Mouse (Mus musculus): ENCODE results near the gene Olfr622. TPM values are rescaled to one million over a fixed set of nuclear protein-coding genes. Genes with fewer than 3 reads are reported as not detected.

Olfr622 gene
- not detected in 2 replicates for polyA plus RNA-seq (2014; fragmentation: Nextera tagmentation; extraction: Ambion mirVana)

GRCm38 (mm10) chr7:103642602-103643001 lies at the start of gene Olfr622:
TSS of gene Olfr622 (minus strand) at chr7:103642702.
- H3K4me1 ChIP-seq (ENCODE audit: control insufficient read depth, insufficient read depth, low read length): no peaks in the 10 kb centered on the region
- no peaks in the 10 kb centered on the region for H3K9me3 ChIP-seq (ENCODE audit: control insufficient read depth, low read length)
- WGBS: 70% methylated on average over 1 of the region's 1 CpGs
- H3K9ac ChIP-seq (ENCODE audit: low read length): no peak within 1 kb of the TSS
- no peaks in the 10 kb centered on the region for H3K36me3 ChIP-seq (ENCODE audit: control insufficient read depth, insufficient read depth, low read length)
- H3K4me2 ChIP-seq (ENCODE audit: low read depth, severe bottlenecking): no peak within 1 kb of the TSS
- ATAC-seq (ENCODE audit: insufficient number of reproducible peaks, low FRiP score, low TSS enrichment, low read depth) (no peak), DNase-seq (ENCODE audit: low spot score) (no peak)
- no peak within 1 kb of the TSS for H3K27ac ChIP-seq (replicated peaks; ENCODE audit: low read depth, low read length)
- no peak within 1 kb of the TSS for H3K4me3 ChIP-seq (ENCODE audit: low read depth, low read length)
- H3K27me3 ChIP-seq (ENCODE audit: control insufficient read depth, insufficient read depth, low read length): no peaks in the 10 kb centered on the region

- no peaks in the 10 kb centered on the region for H3K27me3 ChIP-seq (ENCODE audit: control insufficient read depth, insufficient read depth, low read length)
- DNase-seq (ENCODE audit: low spot score) (no peak), ATAC-seq (ENCODE audit: insufficient number of reproducible peaks, low FRiP score, low TSS enrichment, low read depth) (no peak)
- no peak within 1 kb of the TSS for H3K4me2 ChIP-seq (ENCODE audit: low read depth, severe bottlenecking)
- H3K4me3 ChIP-seq (ENCODE audit: low read depth, low read length): no peak within 1 kb of the TSS
- no peaks in the 10 kb centered on the region for H3K36me3 ChIP-seq (ENCODE audit: control insufficient read depth, insufficient read depth, low read length)
- H3K4me1 ChIP-seq (ENCODE audit: control insufficient read depth, insufficient read depth, low read length): no peaks in the 10 kb centered on the region
- no peak within 1 kb of the TSS for H3K9ac ChIP-seq (ENCODE audit: low read length)
- H3K27ac ChIP-seq (replicated peaks; ENCODE audit: low read depth, low read length): no peak within 1 kb of the TSS
- H3K9me3 ChIP-seq (ENCODE audit: control insufficient read depth, low read length): no peaks in the 10 kb centered on the region
These were observed 39.9 kb upstream of the Olfr622 start, which contains the start of gene Olfr625-ps1 for GRCm38 (mm10) chr7:103682420-103682819. TSS of gene Olfr625-ps1 (plus strand) at chr7:103682720.

- no peaks in the 10 kb centered on the region for H3K27me3 ChIP-seq (ENCODE audit: control insufficient read depth, insufficient read depth, low read length)
- H3K9ac ChIP-seq (ENCODE audit: low read length): no peak within 1 kb of the TSS
- DNase-seq (ENCODE audit: low spot score) (no peak), ATAC-seq (ENCODE audit: insufficient number of reproducible peaks, low FRiP score, low TSS enrichment, low read depth) (no peak)
- 95% methylated on average over 2 of the region's 2 CpGs for WGBS
- H3K9me3 ChIP-seq (ENCODE audit: control insufficient read depth, low read length): no peaks in the 10 kb centered on the region
- H3K27ac ChIP-seq (replicated peaks; ENCODE audit: low read depth, low read length): no peak within 1 kb of the TSS
- H3K4me1 ChIP-seq (ENCODE audit: control insufficient read depth, insufficient read depth, low read length): no peaks in the 10 kb centered on the region
- H3K4me2 ChIP-seq (ENCODE audit: low read depth, severe bottlenecking): no peak within 1 kb of the TSS
- no peak within 1 kb of the TSS for H3K4me3 ChIP-seq (ENCODE audit: low read depth, low read length)
- no peaks in the 10 kb centered on the region for H3K36me3 ChIP-seq (ENCODE audit: control insufficient read depth, insufficient read depth, low read length)
These were observed 28.6 kb upstream of the Olfr622 start, which contains the start of gene Olfr624 for GRCm38 (mm10) chr7:103671091-103671490. TSS of gene Olfr624 (minus strand) at chr7:103671191.

DNA sequence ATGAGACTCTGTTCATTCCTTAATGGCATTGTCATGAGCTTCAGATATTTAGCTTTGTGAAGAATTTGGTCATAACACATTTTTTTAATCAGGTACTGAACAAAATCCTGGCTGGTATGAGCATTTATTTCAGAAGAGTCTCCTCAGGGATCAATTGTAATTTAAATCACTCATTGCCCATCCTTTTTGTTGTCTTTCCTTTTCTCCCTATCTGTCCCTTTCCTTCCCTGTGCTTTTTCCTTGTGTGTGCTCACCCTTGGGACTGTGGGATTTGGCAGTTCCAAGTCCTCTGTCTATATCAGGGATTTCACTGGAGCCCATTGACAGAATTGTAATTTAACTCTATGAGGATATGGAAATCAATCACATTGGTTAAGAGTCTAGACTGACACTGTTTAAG lies 21.1 kb upstream of the Olfr622 start, which contains the start of gene Olfr623:
TSS of gene Olfr623 (minus strand) at position 101 of the 400 bp plus-strand sequence.
- ATAC-seq (ENCODE audit: insufficient number of reproducible peaks, low FRiP score, low TSS enrichment, low read depth) (no peak), DNase-seq (ENCODE audit: low spot score) (no peak)
- Histone ChIP-seq H3K4me3 (ENCODE audit: low read depth, low read length) (no peak within 1 kb of the TSS), H3K4me1 (ENCODE audit: control insufficient read depth, insufficient read depth, low read length) (no peaks in the 10 kb centered on the region), H3K27ac (replicated peaks; ENCODE audit: low read depth, low read length) (no peak within 1 kb of the TSS), H3K9ac (ENCODE audit: low read length) (no peak within 1 kb of the TSS), H3K4me2 (ENCODE audit: low read depth, severe bottlenecking) (no peak within 1 kb of the TSS), H3K27me3 (ENCODE audit: control insufficient read depth, insufficient read depth, low read length) (no peaks in the 10 kb centered on the region), H3K36me3 (ENCODE audit: control insufficient read depth, insufficient read depth, low read length) (no peaks in the 10 kb centered on the region), H3K9me3 (ENCODE audit: control insufficient read depth, low read length) (no peaks in the 10 kb centered on the region)

DNA sequence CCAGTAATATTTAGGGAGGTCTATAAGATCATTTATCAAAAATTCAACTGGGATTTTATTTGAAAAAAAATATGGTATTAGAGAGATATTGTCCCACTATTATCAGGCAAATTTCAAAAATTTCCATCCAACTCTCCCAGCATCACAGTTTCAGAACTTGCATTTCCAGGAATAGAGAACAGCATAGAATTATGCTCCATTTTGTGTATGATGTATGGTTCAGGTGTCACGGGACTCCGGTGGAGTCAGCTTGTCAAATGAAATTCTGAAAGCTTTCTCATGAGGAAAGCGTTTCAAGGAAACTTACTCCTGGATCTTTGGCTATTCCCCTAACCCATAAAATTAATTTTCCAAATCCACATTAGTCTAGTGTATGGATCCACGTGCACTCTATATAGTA lies 1.6 kb upstream of the Olfr622 start:
- no peaks in the 10 kb centered on the region for H3K4me1 ChIP-seq (ENCODE audit: control insufficient read depth, insufficient read depth, low read length)
- ATAC-seq (ENCODE audit: insufficient number of reproducible peaks, low FRiP score, low TSS enrichment, low read depth): no peak
- no peaks in the 10 kb centered on the region for H3K36me3 ChIP-seq (ENCODE audit: control insufficient read depth, insufficient read depth, low read length)
- H3K9me3 ChIP-seq (ENCODE audit: control insufficient read depth, low read length): no peaks in the 10 kb centered on the region
- no peak overlapping the region for H3K4me3 ChIP-seq (ENCODE audit: low read depth, low read length)
- DNase-seq (ENCODE audit: low spot score): no peak
- no peaks in the 10 kb centered on the region for H3K27me3 ChIP-seq (ENCODE audit: control insufficient read depth, insufficient read depth, low read length)
- 80% methylated on average over 4 of the region's 4 CpGs for WGBS
- no peak overlapping the region for H3K27ac ChIP-seq (replicated peaks; ENCODE audit: low read depth, low read length)
- no peak overlapping the region for H3K4me2 ChIP-seq (ENCODE audit: low read depth, severe bottlenecking)
- no peak overlapping the region for H3K9ac ChIP-seq (ENCODE audit: low read length)

DNA sequence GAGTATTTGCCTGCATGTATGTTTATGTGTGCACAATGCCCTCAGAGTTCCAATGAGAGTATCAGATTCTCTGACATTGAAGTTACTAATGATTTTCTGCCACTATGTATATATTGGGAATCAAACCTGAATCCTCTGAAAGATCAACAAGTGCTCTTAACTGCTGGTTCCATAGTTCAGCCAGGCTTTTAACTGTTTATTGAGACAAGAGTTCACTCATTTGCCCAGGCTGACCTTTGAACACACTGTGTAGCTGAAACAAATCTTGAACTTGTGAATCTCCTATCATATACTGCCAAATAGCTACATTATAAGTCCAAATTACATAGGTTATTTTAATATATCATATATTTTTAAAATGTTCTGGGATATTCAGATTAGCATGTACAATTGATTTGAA lies 5.7 kb downstream of the Olfr622 start:
- no peak overlapping the region for H3K9ac ChIP-seq (ENCODE audit: low read length)
- DNase-seq (ENCODE audit: low spot score) (no peak), ATAC-seq (ENCODE audit: insufficient number of reproducible peaks, low FRiP score, low TSS enrichment, low read depth) (no peak)
- no peaks in the 10 kb centered on the region for H3K36me3 ChIP-seq (ENCODE audit: control insufficient read depth, insufficient read depth, low read length)
- H3K4me3 ChIP-seq (ENCODE audit: low read depth, low read length): no peak overlapping the region
- no peaks in the 10 kb centered on the region for H3K4me1 ChIP-seq (ENCODE audit: control insufficient read depth, insufficient read depth, low read length)
- H3K27me3 ChIP-seq (ENCODE audit: control insufficient read depth, insufficient read depth, low read length): no peaks in the 10 kb centered on the region
- H3K9me3 ChIP-seq (ENCODE audit: control insufficient read depth, low read length): no peaks in the 10 kb centered on the region
- no peak overlapping the region for H3K4me2 ChIP-seq (ENCODE audit: low read depth, severe bottlenecking)
- no peak overlapping the region for H3K27ac ChIP-seq (replicated peaks; ENCODE audit: low read depth, low read length)

GRCm38 (mm10) chr7:103612434-103612833 lies 30.1 kb downstream of the Olfr622 start, which contains the start of gene Olfr620:
TSS of gene Olfr620 (minus strand) at chr7:103612534.
- H3K4me2 ChIP-seq (ENCODE audit: low read depth, severe bottlenecking): no peak within 1 kb of the TSS
- DNase-seq (ENCODE audit: low spot score) (no peak), ATAC-seq (ENCODE audit: insufficient number of reproducible peaks, low FRiP score, low TSS enrichment, low read depth) (no peak)
- H3K9me3 ChIP-seq (ENCODE audit: control insufficient read depth, low read length): no peaks in the 10 kb centered on the region
- no peaks in the 10 kb centered on the region for H3K36me3 ChIP-seq (ENCODE audit: control insufficient read depth, insufficient read depth, low read length)
- H3K4me3 ChIP-seq (ENCODE audit: low read depth, low read length): no peak within 1 kb of the TSS
- WGBS: 84% methylated on average over 2 of the region's 2 CpGs
- H3K4me1 ChIP-seq (ENCODE audit: control insufficient read depth, insufficient read depth, low read length): no peaks in the 10 kb centered on the region
- H3K27me3 ChIP-seq (ENCODE audit: control insufficient read depth, insufficient read depth, low read length): no peaks in the 10 kb centered on the region
- H3K9ac ChIP-seq (ENCODE audit: low read length): no peak within 1 kb of the TSS
- no peak within 1 kb of the TSS for H3K27ac ChIP-seq (replicated peaks; ENCODE audit: low read depth, low read length)

GRCm38 (mm10) chr7:103607425-103607824 lies 35.1 kb downstream of the Olfr622 start:
- DNase-seq (ENCODE audit: low spot score): no peak
- Histone ChIP-seq H3K27ac (replicated peaks; ENCODE audit: low read depth, low read length) (no peak overlapping the region), H3K4me2 (ENCODE audit: low read depth, severe bottlenecking) (no peak overlapping the region), H3K4me3 (ENCODE audit: low read depth, low read length) (no peak overlapping the region), H3K4me1 (ENCODE audit: control insufficient read depth, insufficient read depth, low read length) (no peaks in the 10 kb centered on the region), H3K36me3 (ENCODE audit: control insufficient read depth, insufficient read depth, low read length) (no peaks in the 10 kb centered on the region), H3K27me3 (ENCODE audit: control insufficient read depth, insufficient read depth, low read length) (no peaks in the 10 kb centered on the region), H3K9me3 (ENCODE audit: control insufficient read depth, low read length) (no peaks in the 10 kb centered on the region), H3K9ac (ENCODE audit: low read length) (no peak overlapping the region)
- 83% methylated on average over 2 of the region's 2 CpGs for WGBS
- ATAC-seq (ENCODE audit: insufficient number of reproducible peaks, low FRiP score, low TSS enrichment, low read depth): no peak

GRCm38 (mm10) chr7:103600275-103600674 lies 42.2 kb downstream of the Olfr622 start, which contains the start of gene Olfr619:
TSS of gene Olfr619 (plus strand) at chr7:103600575.
- Histone ChIP-seq H3K36me3 (ENCODE audit: control insufficient read depth, insufficient read depth, low read length) (no peaks in the 10 kb centered on the region), H3K9ac (ENCODE audit: low read length) (no peak within 1 kb of the TSS), H3K27me3 (ENCODE audit: control insufficient read depth, insufficient read depth, low read length) (no peaks in the 10 kb centered on the region), H3K9me3 (ENCODE audit: control insufficient read depth, low read length) (no peaks in the 10 kb centered on the region), H3K4me3 (ENCODE audit: low read depth, low read length) (no peak within 1 kb of the TSS), H3K27ac (replicated peaks; ENCODE audit: low read depth, low read length) (no peak within 1 kb of the TSS), H3K4me1 (ENCODE audit: control insufficient read depth, insufficient read depth, low read length) (no peaks in the 10 kb centered on the region), H3K4me2 (ENCODE audit: low read depth, severe bottlenecking) (no peak within 1 kb of the TSS)
- DNase-seq (ENCODE audit: low spot score) (no peak), ATAC-seq (ENCODE audit: insufficient number of reproducible peaks, low FRiP score, low TSS enrichment, low read depth) (no peak)
